Mouse (Mus musculus): ENCODE measurements around the gene Ahcyl2.

- TF ChIP-seq POLR2A (IDR thresholded peaks at IDR 0.05; ENCODE audit: borderline replicate concordance, extremely low read depth, insufficient read depth, insufficient read length, poor library complexity, severe bottlenecking) (no peak), CTCF (IDR thresholded peaks at IDR 0.05; ENCODE audit: borderline replicate concordance, extremely low read depth, insufficient read depth, insufficient read length) (no peak)
Measured at GRCm38 (mm10) chr6:29935741-29936140, 167.9 kb downstream of the Ahcyl2 start.
